Mouse (Mus musculus) limb, embryonic 12.5 days (tissue): ENCODE measurements around the gene Pih1d1. TPM values are rescaled to one million over a fixed set of nuclear protein-coding genes. Genes with fewer than 3 reads are reported as not detected.
A peak's percentile ranks its signal among the peaks of the same experiment; 100 is the strongest.
"Not testable (repeated sequence)": the region's sequence is repeated elsewhere in the genome, so short reads cannot be mapped to it uniquely, and the experiment has no call there.

ENCODE experiments used
- ATAC-seq: fragments of 200-750 bp; cut with Nextera tagmentation; 2 replicates; pipeline ENCODE4 v1.8.0; 2017; ENCODE audit warnings: low read depth, moderate TSS enrichment; ENCODE audit not compliant: insufficient number of reproducible peaks, insufficient read depth, low FRiP score, low TSS enrichment
- H3K27ac ChIP-seq: fragments of 300-500 bp; sonication (generic); 2 replicates; pipeline ENCODE4 v1.5.1; 2016; ENCODE audit warnings: mild to moderate bottlenecking, moderate library complexity
- H3K27me3 ChIP-seq: fragments of 300-500 bp; sonication (generic); 2 replicates; pipeline ENCODE4 v1.6.1; 2016; ENCODE audit warnings: mild to moderate bottlenecking, moderate library complexity
- H3K36me3 ChIP-seq: fragments of 300-500 bp; sonication (generic); 2 replicates; pipeline ENCODE4 v1.6.1; 2016; ENCODE audit warnings: mild to moderate bottlenecking, moderate library complexity
- H3K4me1 ChIP-seq: fragments of 300-500 bp; sonication (generic); replicated peaks from 2 replicates; pipeline ENCODE4 v1.6.1; 2016
- H3K4me2 ChIP-seq: fragments of 300-500 bp; sonication (generic); 2 replicates; pipeline ENCODE4 v1.6.1; 2016; ENCODE audit warnings: mild to moderate bottlenecking, moderate library complexity
- H3K4me3 ChIP-seq: fragments of 300-500 bp; sonication (generic); replicated peaks from 2 replicates; pipeline ENCODE4 v1.5.1; 2016; ENCODE audit warnings: mild to moderate bottlenecking
- H3K9ac ChIP-seq: fragments of 300-500 bp; sonication (generic); replicated peaks from 2 replicates; pipeline ENCODE4 v1.6.1; 2016; ENCODE audit warnings: mild to moderate bottlenecking, moderate library complexity
- H3K9me3 ChIP-seq: fragments of 300-500 bp; sonication (generic); 2 replicates; pipeline ENCODE4 v1.6.1; 2016; ENCODE audit warnings: mild to moderate bottlenecking, moderate library complexity
- WGBS: fragments of 180-500 bp; shearing (Covaris S2); methylation state at CpG from one replicate; pipeline ENCODE4 v1.1.7; 2016; 5-methylcytosine and 5-hydroxymethylcytosine counted together
- polyA plus RNA-seq: library from polyadenylated mRNA; unstranded; fragments of >200 nt; fragmentation: Nextera tagmentation; extraction: Ambion mirVana; gene quantifications from 2 replicates; pipeline ENCODE4 v1.2.1, GENCODE M21; 2016

The Pih1d1 gene
- polyA plus RNA-seq, 1 experiment from 2014 or later = 93.0 TPM

DNA sequence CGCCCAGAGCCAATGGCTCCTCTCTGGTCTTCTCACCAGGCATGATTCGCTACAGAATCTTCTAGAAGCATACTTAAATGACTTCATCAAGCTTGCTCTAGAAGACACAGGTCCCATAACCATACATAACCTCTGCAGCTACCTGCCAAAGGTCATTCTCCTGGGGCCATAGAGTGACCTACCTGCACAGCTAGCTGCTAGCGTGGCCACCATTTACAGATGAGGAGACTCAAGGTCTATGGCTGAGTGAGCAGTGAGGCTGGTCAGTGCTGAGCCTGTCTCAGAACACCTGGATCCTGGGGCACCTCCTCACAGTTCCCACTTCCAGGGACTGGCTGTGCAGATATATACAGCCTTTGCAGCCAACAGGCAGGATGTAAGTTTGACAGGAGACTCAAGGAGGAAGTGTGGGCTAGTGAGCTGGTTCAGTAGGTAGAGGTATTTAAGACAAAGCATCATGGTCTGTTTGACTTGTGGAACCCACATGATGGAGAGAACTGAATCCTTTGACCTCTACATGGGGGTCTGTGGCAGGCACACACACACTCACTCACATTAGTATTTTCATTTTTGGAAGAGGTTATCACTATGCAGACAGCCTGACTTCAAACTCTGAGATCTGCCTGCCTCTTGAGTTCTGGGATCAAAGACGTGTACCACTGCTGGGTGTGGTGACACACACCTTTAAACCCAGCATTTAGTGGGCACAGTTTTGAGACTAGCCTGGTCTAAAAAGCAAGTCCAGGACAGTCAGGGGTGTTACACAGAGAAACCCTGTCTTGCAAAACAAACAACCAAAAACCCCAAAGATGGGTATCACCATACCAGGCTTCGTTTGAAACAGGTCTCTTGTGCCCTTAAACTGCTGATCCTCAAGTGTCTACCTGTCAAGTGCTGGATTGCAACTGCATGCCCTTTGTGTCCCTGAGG, 34.1 kb upstream of the Pih1d1 start:
- H3K9ac ChIP-seq = no peak overlapping the region
- no peak overlapping the region for H3K4me3 ChIP-seq
- H3K27ac ChIP-seq = no peak overlapping the region
- H3K36me3 ChIP-seq = peaks cover 54% of the 10 kb centered on the region
- H3K27me3 ChIP-seq = no peaks in the 10 kb centered on the region
- WGBS = 85% methylated on average over 5 of the region's 5 CpGs
- no peak for ATAC-seq
- no peaks in the 10 kb centered on the region for H3K9me3 ChIP-seq
- H3K4me1 ChIP-seq = peaks cover 14% of the 10 kb centered on the region
- no peak overlapping the region for H3K4me2 ChIP-seq

DNA sequence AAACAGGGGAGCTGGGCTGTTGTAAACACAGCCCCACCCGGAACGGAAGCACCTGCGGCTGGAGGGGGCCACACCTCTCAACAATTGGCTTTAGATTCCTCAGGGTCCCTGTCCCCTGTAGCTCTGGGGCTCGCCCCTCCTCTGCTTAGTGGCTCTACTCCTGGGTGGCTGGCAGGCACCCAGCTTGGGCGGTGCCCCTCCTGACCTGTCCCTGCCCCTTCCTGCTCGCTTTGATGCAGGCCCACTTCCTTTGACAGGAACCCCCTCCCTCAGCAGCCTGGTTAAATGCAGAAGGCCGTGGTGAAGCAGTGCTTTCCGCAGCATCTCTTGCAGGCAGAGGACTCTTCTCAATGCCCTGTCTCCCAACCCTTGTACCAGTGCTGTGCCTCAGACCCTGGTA, 32.7 kb upstream of the Pih1d1 start:
- WGBS = 69% methylated on average over 8 of the region's 8 CpGs
- peak overlapping the region; percentile 24; the same call in 1 of the 2 replicates for H3K9ac ChIP-seq
- peaks cover 28% of the 10 kb centered on the region for H3K4me1 ChIP-seq
- H3K36me3 ChIP-seq = peaks cover 67% of the 10 kb centered on the region
- no peaks in the 10 kb centered on the region for H3K9me3 ChIP-seq
- H3K27me3 ChIP-seq = no peaks in the 10 kb centered on the region
- 0 out of 2 replicates have a peak overlapping the region, but pooled peaks have one; percentile 8 for H3K27ac ChIP-seq
- no peak for ATAC-seq
- no peak overlapping the region for H3K4me2 ChIP-seq
- 0 out of 2 replicates have a peak overlapping the region, but pooled peaks have one; percentile 0 for H3K4me3 ChIP-seq

DNA sequence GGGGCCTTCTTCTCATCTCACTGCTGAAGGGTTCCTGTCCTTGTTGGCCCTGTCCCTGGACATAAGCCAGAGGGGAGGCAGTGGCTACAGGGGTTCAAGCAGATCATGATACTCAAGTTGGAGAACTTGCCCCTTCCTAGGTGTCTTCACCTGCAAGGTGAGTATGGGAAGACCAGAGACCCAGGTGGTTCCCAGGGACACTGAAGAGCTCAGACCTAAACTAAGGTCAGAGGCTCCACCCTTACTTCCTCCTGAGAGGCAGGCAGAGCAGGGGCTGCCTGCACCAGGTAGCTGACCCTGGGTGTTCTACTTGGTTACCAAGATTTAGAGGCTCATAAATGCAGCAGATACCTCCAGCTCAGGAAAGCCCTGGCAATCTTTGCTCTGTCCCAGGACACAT, 32.1 kb upstream of the Pih1d1 start:
- no peak for ATAC-seq
- Histone ChIP-seq H3K4me3 (0 out of 2 replicates have a peak overlapping the region, but pooled peaks have one; percentile 0), H3K9ac (peak overlapping the region; percentile 24; the same call in 1 of the 2 replicates), H3K4me1 (peaks cover 33% of the 10 kb centered on the region), H3K9me3 (no peaks in the 10 kb centered on the region), H3K27me3 (no peaks in the 10 kb centered on the region), H3K36me3 (peaks cover 73% of the 10 kb centered on the region), H3K4me2 (no peak overlapping the region), H3K27ac (0 out of 2 replicates have a peak overlapping the region, but pooled peaks have one; percentile 8)

DNA sequence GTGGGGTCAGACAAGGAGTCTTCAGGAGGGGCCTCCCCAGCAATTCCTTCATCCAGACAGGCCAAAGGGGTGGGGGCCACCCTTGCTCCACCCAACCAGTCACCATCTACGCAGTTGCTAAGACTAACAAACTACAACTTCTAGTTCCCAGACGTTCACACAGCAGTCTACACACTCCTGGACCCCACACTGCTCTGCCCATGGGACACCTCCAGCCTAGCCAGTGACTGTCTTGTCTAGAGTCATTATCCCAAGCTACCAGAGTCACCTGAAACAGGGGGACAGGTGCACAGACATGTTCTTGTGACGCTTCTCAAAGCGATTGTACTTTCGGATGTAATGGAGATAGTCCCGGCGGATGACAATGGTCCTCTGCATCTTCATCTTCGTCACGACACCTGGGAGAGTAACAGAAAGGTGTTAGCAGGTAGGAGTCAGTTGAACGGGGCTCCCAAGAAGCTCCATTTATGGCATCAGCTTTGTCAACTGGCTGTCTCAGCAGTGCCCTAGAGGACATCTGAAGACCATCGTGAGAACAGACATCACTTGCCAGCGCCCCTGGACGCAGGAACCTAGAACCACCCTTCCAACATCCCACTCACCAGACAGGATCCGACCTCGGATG, 31.4 kb upstream of the Pih1d1 start:
- Histone ChIP-seq H3K27me3 (no peaks in the 10 kb centered on the region), H3K9ac (peak overlapping the region; percentile 91), H3K4me1 (peaks cover 40% of the 10 kb centered on the region), H3K27ac (no peak overlapping the region), H3K4me2 (peak overlapping the region; percentile 66), H3K36me3 (peaks cover 78% of the 10 kb centered on the region), H3K4me3 (peak overlapping the region; percentile 73), H3K9me3 (no peaks in the 10 kb centered on the region)
- 80% methylated on average over 15 of the region's 15 CpGs for WGBS
- ATAC-seq = no peak

DNA sequence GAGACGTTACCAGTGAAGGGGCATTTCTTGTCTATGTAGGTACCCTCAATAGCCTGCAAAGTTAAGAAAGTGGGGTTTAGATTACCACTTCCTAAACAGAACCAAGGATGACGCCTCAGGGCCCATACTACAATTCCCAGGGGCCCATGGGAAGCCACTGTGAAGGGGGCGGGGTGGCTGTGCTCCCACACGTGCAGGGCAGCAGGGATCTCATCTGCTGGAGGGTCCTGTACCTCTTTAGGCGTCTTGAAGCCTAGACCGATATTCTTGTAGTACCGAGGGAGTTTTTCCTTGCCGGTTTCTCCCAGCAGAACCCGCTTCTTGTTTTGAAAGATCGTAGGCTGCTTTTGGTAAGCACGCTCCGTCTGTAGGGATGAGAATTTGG, 30.9 kb upstream of the Pih1d1 start:
- H3K9ac ChIP-seq = peak overlapping the region; percentile 91
- H3K36me3 ChIP-seq = peaks cover 74% of the 10 kb centered on the region
- peak overlapping the region; percentile 66 for H3K4me2 ChIP-seq
- no peaks in the 10 kb centered on the region for H3K9me3 ChIP-seq
- WGBS = 23% methylated on average over 12 of the region's 12 CpGs
- peaks cover 40% of the 10 kb centered on the region for H3K4me1 ChIP-seq
- H3K27me3 ChIP-seq = no peaks in the 10 kb centered on the region
- peak overlapping the region; percentile 73 for H3K4me3 ChIP-seq
- no peak overlapping the region; the same call in 1 of the 2 replicates for H3K27ac ChIP-seq
- ATAC-seq = no peak

DNA sequence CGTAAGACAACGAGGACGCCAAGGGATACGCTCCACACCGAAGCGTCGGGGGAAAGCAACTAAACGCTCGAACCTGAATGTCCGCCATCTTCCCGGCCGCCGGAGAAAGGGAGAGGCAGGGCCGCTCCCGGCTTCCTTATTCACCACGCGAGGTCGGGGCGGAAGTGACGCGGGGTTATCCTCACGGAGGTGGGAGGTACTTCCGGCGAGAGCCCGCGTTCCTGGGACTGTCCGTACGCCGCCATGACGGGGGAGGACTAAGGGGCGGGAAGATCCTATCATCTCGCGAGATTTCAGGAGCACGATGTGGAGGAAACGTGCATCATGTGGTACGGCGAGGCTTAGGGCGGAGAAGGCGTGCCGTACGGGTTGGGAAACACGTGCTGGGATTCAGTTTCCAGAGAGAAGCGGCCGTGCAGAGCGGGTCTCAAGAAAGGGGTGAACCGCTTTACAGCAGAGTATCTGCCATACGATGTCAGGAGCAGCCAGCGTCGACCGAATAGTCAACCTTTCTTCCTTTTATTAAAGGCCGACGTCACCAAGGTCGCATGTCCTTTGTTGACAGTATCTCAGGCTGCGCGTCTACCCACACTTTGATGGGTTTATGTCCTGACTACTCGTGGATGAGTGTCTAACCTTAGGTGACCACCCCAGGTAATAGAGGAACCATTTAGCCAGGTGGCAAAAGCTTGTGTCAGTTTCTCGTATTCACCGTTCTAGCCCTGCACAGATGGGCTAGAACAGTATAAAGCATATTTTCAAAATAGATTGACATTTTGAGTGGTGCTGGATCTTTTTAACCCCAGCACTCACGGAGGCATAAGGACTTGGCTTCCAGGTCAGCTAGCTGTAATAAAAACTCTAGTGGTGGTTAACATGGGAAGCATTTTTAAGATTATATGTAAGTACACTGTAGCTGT, 29.6 kb upstream of the Pih1d1 start, which contains the start of gene Rps11:
Gene Rps11 (minus strand): TSS at position 216 of the 920 bp plus-strand sequence.
- H3K4me3 ChIP-seq = peak within 1 kb of the TSS; percentile 73
- no peaks in the 10 kb centered on the region for H3K9me3 ChIP-seq
- WGBS = under 1% methylated on average over 59 of the region's 59 CpGs
- H3K9ac ChIP-seq = peak within 1 kb of the TSS; percentile 91
- peak; percentile 79 for ATAC-seq
- peaks cover 41% of the 10 kb centered on the region for H3K4me1 ChIP-seq
- H3K36me3 ChIP-seq = peaks cover 63% of the 10 kb centered on the region
- H3K27me3 ChIP-seq = no peaks in the 10 kb centered on the region
- peak within 1 kb of the TSS; percentile 66 for H3K4me2 ChIP-seq
- H3K27ac ChIP-seq = peak within 1 kb of the TSS; percentile 88

DNA sequence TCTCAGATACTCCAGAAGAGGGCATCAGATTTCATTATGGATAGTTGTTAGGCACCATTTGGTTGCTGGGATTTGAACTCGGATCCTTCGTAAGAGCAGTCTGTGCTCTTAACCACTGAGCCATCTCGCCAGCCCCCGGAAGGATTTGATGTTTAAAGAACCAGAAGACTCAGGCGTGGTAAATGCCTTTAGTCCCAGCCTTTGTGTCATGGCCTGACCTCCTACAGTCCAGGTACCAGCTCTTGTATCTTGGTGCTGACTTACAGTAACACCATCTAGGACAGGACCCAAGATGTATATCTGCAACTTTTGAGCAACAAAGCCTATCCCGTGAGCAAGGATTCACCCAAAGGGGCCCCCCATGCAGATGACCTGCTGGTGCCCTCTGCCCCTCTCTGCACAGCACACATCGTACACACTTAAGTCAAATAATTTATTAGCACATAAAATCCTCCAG, 28.9 kb upstream of the Pih1d1 start:
- WGBS = 17% methylated on average over 7 of the region's 7 CpGs

DNA sequence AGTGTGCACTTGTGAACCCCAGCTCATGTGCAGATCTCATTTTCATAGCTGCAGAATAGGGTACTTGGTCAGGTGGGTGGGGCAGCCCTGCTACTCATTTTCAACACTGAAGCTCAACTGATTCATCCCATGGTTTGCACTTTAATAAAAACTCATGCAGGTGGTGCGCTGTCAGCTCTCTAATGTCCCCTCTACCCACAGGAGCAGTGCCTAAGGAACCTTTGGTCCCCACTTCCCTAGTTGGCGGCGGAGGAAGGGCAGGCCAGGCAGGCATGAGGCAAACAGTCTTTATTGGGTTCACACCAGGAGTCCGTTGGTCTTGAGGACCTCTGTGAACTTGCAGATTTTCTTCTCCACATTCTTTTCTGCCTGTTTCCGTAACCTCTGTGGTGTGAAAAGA, 28.5 kb upstream of the Pih1d1 start:
- Histone ChIP-seq H3K4me1 (peaks cover 48% of the 10 kb centered on the region), H3K9ac (peak overlapping the region; percentile 99), H3K4me2 (peak overlapping the region; percentile 92), H3K36me3 (peaks cover 52% of the 10 kb centered on the region), H3K4me3 (0 out of 2 replicates have a peak overlapping the region, but pooled peaks have one; percentile 91), H3K27ac (peak overlapping the region; percentile 88; the same call in 1 of the 2 replicates)
- H3K27me3 ChIP-seq, ATAC-seq, H3K9me3 ChIP-seq: not testable (repeated sequence)
- WGBS = 68% methylated on average over 5 of the region's 5 CpGs

More for the DNA sequence above, 28.9 kb upstream of the Pih1d1 start:
- H3K4me2 ChIP-seq = peak overlapping the region; percentile 51
- H3K27me3 ChIP-seq = no peaks in the 10 kb centered on the region
- no peak for ATAC-seq
- H3K36me3 ChIP-seq = peaks cover 56% of the 10 kb centered on the region
- peak overlapping the region; percentile 32; the same call in 1 of the 2 replicates for H3K9ac ChIP-seq
- no peaks in the 10 kb centered on the region for H3K9me3 ChIP-seq
- H3K4me3 ChIP-seq = peak overlapping the region; percentile 73
- peaks cover 48% of the 10 kb centered on the region for H3K4me1 ChIP-seq
- H3K27ac ChIP-seq = peak overlapping the region; percentile 88

DNA sequence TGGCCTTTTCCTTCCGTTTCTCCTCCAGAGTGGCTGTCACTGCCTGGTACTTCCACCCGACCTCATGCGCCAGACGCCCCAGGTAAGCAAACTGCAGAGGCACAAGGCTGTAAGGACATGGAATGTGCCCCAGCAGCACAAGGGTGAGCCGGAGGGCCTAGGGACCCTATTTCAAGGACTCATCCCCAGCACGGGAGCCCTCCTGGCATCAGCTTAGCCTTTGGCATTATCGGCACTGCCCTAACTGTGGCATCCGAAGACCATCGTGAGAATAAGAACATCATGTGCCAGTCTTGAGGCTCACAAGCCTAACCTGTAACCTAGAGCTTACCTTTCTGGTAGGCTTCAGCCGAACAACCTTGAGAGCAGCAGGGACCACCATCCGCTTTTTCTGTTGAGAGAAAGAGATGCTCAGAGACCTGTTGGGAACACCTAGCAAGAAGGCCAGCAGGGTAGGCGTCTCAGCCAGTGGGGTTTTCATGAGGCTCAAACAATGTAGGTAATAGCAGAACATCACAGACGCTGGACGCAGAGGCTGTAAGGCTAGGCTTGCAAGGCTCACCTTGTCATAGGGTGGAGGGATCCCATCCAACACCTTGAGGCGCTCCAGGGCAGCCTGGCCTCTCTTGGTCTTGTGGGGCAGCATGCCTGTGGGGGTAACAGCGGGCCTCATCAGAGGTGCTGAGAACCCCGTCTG, 27.8 kb upstream of the Pih1d1 start:
- 76% methylated on average over 17 of the region's 17 CpGs for WGBS
- Histone ChIP-seq H3K9me3 (no peaks in the 10 kb centered on the region), H3K9ac (peak overlapping the region; percentile 99), H3K27ac (peak overlapping the region; percentile 93), H3K36me3 (peaks cover 45% of the 10 kb centered on the region), H3K4me3 (peak overlapping the region; percentile 91), H3K4me2 (peak overlapping the region; percentile 92), H3K27me3 (no peaks in the 10 kb centered on the region), H3K4me1 (peaks cover 48% of the 10 kb centered on the region)
- no peak for ATAC-seq
